Mouse (Mus musculus): ENCODE data around the gene Hilpda. TPM values are rescaled to one million over a fixed set of nuclear protein-coding genes. Genes with fewer than 3 reads are reported as not detected.

The Hilpda gene
- 47.5 and 48.4 TPM in 2 replicates for polyA plus RNA-seq (2015; fragmentation: Nextera tagmentation; extraction: Ambion mirVana)

DNA sequence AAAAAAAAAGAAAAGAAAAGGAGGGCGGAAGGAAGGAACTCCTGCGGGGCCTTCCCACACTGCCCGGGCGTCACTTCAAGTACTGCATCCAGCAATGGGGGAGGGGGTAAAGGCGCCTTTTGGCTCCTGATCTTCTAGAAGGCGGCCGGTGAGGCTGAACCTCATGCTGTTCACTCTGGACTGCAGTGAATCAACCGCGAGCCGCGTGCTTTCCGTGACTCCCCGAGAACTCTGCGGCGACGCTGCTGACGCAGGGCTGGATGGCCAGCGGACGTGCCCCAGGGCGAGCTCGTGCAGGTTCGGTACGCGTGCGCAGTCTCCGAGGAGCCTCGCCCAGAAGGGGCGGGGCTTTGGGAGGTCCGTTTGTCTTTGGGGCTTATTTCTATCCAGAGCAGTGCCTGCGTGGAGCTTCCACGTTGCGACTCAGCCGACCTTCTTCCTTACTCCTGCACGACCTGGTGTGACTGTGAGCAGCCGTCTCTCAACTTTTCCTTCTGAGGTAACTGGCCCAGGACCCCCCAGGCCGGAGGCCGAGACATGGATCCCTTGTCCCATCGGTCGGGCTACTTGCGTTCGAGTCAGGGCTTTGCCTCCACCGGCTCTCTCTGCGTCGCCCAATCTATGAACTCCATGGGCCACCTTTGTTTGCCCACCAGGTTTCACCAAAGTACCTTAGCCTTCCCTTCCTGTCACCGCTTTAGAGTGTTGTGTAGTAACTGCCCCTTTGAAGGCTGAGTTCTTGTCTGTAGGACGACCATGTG is at the start of gene Hilpda:
Hilpda (plus strand) TSS at position 177 of the 761 bp plus-strand sequence.
- H3K4me2 ChIP-seq (ENCODE audit: low read length): peak within 1 kb of the TSS; percentile 72
- H3K36me3 ChIP-seq (ENCODE audit: control insufficient read depth, insufficient read depth): no peaks in the 10 kb centered on the region
- no peaks in the 10 kb centered on the region for H3K9me3 ChIP-seq (ENCODE audit: control insufficient read depth, low read length)
- peak; percentile 99 for ATAC-seq
- peaks cover 11% of the 10 kb centered on the region for H3K4me1 ChIP-seq (replicated peaks; ENCODE audit: control insufficient read depth, insufficient read depth, low read length)
- peak within 1 kb of the TSS; percentile 73 for H3K4me3 ChIP-seq (replicated peaks; ENCODE audit: low read length)
- peak within 1 kb of the TSS; percentile 78 for H3K9ac ChIP-seq (replicated peaks; ENCODE audit: low read depth, low read length)
- H3K27ac ChIP-seq (ENCODE audit: low read length): peak within 1 kb of the TSS; percentile 16; the same call in 1 of the 2 replicates
- WGBS: under 1% methylated on average over 46 of the region's 46 CpGs
- 0 out of 2 replicates have a peak, but pooled peaks cover 2% of the 10 kb centered on the region for H3K27me3 ChIP-seq (replicated peaks; ENCODE audit: control insufficient read depth, insufficient read depth, low read length)

DNA sequence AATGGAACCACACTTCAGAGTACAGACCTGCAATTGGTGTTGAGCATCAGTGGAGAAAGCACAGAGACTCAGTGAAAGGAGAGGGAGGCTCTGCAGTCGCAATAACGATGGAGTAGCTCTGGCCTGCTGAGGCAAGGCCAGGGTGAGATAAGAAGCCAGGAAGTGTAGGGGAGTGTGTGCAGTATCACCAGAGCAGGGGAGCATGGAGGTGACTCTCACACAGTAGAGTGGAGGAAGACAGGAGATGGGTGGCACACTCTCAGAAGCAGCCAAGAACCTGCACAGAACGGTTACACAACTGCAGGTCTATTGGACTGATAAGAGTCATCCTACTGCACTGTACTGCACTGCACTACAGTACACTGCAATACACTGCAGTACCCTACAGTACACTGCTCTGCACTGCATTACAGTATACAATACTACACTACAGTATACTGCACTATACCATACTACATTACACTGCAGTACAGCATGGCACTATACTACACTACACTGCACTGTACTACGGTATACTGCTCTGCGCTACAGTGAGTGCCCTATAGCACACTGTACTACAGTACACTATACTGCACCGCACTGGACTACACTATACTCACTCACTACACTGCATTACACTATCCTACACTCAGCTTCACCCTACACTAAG is 42.9 kb upstream of the Hilpda start:
- Histone ChIP-seq H3K27me3 (replicated peaks; ENCODE audit: control insufficient read depth, insufficient read depth, low read length) (no peaks in the 10 kb centered on the region), H3K9ac (replicated peaks; ENCODE audit: low read depth, low read length) (no peak overlapping the region)
- WGBS: 91% methylated on average over 6 of the region's 6 CpGs

GRCm38 (mm10) chr6:29230386-29230785 is 41.9 kb upstream of the Hilpda start:
- Histone ChIP-seq H3K36me3 (ENCODE audit: control insufficient read depth, insufficient read depth) (no peaks in the 10 kb centered on the region), H3K4me3 (replicated peaks; ENCODE audit: low read length) (no peak overlapping the region), H3K4me2 (ENCODE audit: low read length) (no peak overlapping the region), H3K27me3 (replicated peaks; ENCODE audit: control insufficient read depth, insufficient read depth, low read length) (no peaks in the 10 kb centered on the region), H3K9me3 (ENCODE audit: control insufficient read depth, low read length) (no peaks in the 10 kb centered on the region), H3K27ac (ENCODE audit: low read length) (no peak overlapping the region), H3K9ac (replicated peaks; ENCODE audit: low read depth, low read length) (no peak overlapping the region), H3K4me1 (replicated peaks; ENCODE audit: control insufficient read depth, insufficient read depth, low read length) (no peaks in the 10 kb centered on the region)
- WGBS: 71% methylated on average over 6 of the region's 6 CpGs
- ATAC-seq: no peak

More for the DNA sequence above, 42.9 kb upstream of the Hilpda start:
- Histone ChIP-seq H3K36me3 (ENCODE audit: control insufficient read depth, insufficient read depth) (no peaks in the 10 kb centered on the region), H3K4me1 (replicated peaks; ENCODE audit: control insufficient read depth, insufficient read depth, low read length) (no peaks in the 10 kb centered on the region), H3K27ac (ENCODE audit: low read length) (no peak overlapping the region), H3K9me3 (ENCODE audit: control insufficient read depth, low read length) (no peaks in the 10 kb centered on the region), H3K4me3 (replicated peaks; ENCODE audit: low read length) (no peak overlapping the region), H3K4me2 (ENCODE audit: low read length) (no peak overlapping the region)
- no peak for ATAC-seq

GRCm38 (mm10) chr6:29231799-29232198 is 40.5 kb upstream of the Hilpda start:
- Histone ChIP-seq H3K4me2 (ENCODE audit: low read length) (no peak overlapping the region), H3K4me1 (replicated peaks; ENCODE audit: control insufficient read depth, insufficient read depth, low read length) (no peaks in the 10 kb centered on the region), H3K27ac (ENCODE audit: low read length) (no peak overlapping the region), H3K36me3 (ENCODE audit: control insufficient read depth, insufficient read depth) (no peaks in the 10 kb centered on the region), H3K4me3 (replicated peaks; ENCODE audit: low read length) (no peak overlapping the region), H3K9ac (replicated peaks; ENCODE audit: low read depth, low read length) (no peak overlapping the region), H3K9me3 (ENCODE audit: control insufficient read depth, low read length) (no peaks in the 10 kb centered on the region), H3K27me3 (replicated peaks; ENCODE audit: control insufficient read depth, insufficient read depth, low read length) (no peaks in the 10 kb centered on the region)
- ATAC-seq: no peak
- 76% methylated on average over 3 of the region's 3 CpGs for WGBS

GRCm38 (mm10) chr6:29232321-29232720 is 40.0 kb upstream of the Hilpda start:
- Histone ChIP-seq H3K27me3 (replicated peaks; ENCODE audit: control insufficient read depth, insufficient read depth, low read length) (no peaks in the 10 kb centered on the region), H3K4me1 (replicated peaks; ENCODE audit: control insufficient read depth, insufficient read depth, low read length) (no peaks in the 10 kb centered on the region), H3K9ac (replicated peaks; ENCODE audit: low read depth, low read length) (no peak overlapping the region), H3K4me3 (replicated peaks; ENCODE audit: low read length) (no peak overlapping the region), H3K4me2 (ENCODE audit: low read length) (no peak overlapping the region), H3K9me3 (ENCODE audit: control insufficient read depth, low read length) (no peaks in the 10 kb centered on the region), H3K27ac (ENCODE audit: low read length) (no peak overlapping the region), H3K36me3 (ENCODE audit: control insufficient read depth, insufficient read depth) (no peaks in the 10 kb centered on the region)
- no peak for ATAC-seq
- 83% methylated on average over 6 of the region's 6 CpGs for WGBS

- Histone ChIP-seq H3K4me3 (replicated peaks; ENCODE audit: low read length) (no peak overlapping the region), H3K4me1 (replicated peaks; ENCODE audit: control insufficient read depth, insufficient read depth, low read length) (no peaks in the 10 kb centered on the region), H3K9ac (replicated peaks; ENCODE audit: low read depth, low read length) (no peak overlapping the region), H3K27ac (ENCODE audit: low read length) (no peak overlapping the region), H3K9me3 (ENCODE audit: control insufficient read depth, low read length) (no peaks in the 10 kb centered on the region), H3K27me3 (replicated peaks; ENCODE audit: control insufficient read depth, insufficient read depth, low read length) (no peaks in the 10 kb centered on the region), H3K36me3 (ENCODE audit: control insufficient read depth, insufficient read depth) (no peaks in the 10 kb centered on the region), H3K4me2 (ENCODE audit: low read length) (no peak overlapping the region)
- 75% methylated on average over 3 of the region's 3 CpGs for WGBS
- ATAC-seq: no peak
Observed at GRCm38 (mm10) chr6:29233710-29234109, 38.6 kb upstream of the Hilpda start.

- H3K4me1 ChIP-seq (replicated peaks; ENCODE audit: control insufficient read depth, insufficient read depth, low read length): no peaks in the 10 kb centered on the region
- ATAC-seq: no peak
- no peaks in the 10 kb centered on the region for H3K9me3 ChIP-seq (ENCODE audit: control insufficient read depth, low read length)
- no peak overlapping the region for H3K4me2 ChIP-seq (ENCODE audit: low read length)
- no peaks in the 10 kb centered on the region for H3K36me3 ChIP-seq (ENCODE audit: control insufficient read depth, insufficient read depth)
- no peak overlapping the region for H3K4me3 ChIP-seq (replicated peaks; ENCODE audit: low read length)
- WGBS: 52% methylated on average over 8 of the region's 8 CpGs
- no peak overlapping the region for H3K27ac ChIP-seq (ENCODE audit: low read length)
- H3K9ac ChIP-seq (replicated peaks; ENCODE audit: low read depth, low read length): no peak overlapping the region
- H3K27me3 ChIP-seq (replicated peaks; ENCODE audit: control insufficient read depth, insufficient read depth, low read length): no peaks in the 10 kb centered on the region
Observed at GRCm38 (mm10) chr6:29234272-29234671, 38.0 kb upstream of the Hilpda start.

- no peak overlapping the region for H3K4me2 ChIP-seq (ENCODE audit: low read length)
- no peaks in the 10 kb centered on the region for H3K27me3 ChIP-seq (replicated peaks; ENCODE audit: control insufficient read depth, insufficient read depth, low read length)
- H3K36me3 ChIP-seq (ENCODE audit: control insufficient read depth, insufficient read depth): no peaks in the 10 kb centered on the region
- H3K27ac ChIP-seq (ENCODE audit: low read length): no peak overlapping the region
- no peaks in the 10 kb centered on the region for H3K9me3 ChIP-seq (ENCODE audit: control insufficient read depth, low read length)
- H3K4me3 ChIP-seq (replicated peaks; ENCODE audit: low read length): no peak overlapping the region
- ATAC-seq: no peak
- no peak overlapping the region for H3K9ac ChIP-seq (replicated peaks; ENCODE audit: low read depth, low read length)
- 25% methylated on average over 2 of the region's 2 CpGs for WGBS
- H3K4me1 ChIP-seq (replicated peaks; ENCODE audit: control insufficient read depth, insufficient read depth, low read length): no peaks in the 10 kb centered on the region
Observed at GRCm38 (mm10) chr6:29240806-29241205, 31.5 kb upstream of the Hilpda start.

DNA sequence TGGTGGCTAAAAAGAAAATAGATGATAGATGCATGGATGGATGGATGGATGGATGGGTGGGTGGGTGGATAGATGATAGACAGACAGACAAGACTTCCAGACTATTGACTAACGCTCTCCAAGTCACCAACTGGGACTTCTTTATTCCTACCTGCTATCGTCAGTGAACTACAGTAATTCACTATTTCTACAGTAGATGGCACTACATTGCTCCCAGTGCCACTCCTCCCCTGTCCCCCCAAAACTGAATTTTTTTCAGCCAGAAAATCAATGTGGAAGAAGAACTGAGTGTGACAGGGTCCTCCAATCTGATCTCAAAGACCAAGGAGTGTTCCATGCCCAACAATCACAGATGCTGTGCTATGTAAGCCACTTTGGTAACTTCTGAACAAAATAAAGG is 30.6 kb upstream of the Hilpda start:
- no peak overlapping the region for H3K27ac ChIP-seq (ENCODE audit: low read length)
- ATAC-seq: no peak
- WGBS: 49% methylated on average over 2 of the region's 2 CpGs

More for the DNA sequence above, 30.6 kb upstream of the Hilpda start:
- H3K4me3 ChIP-seq (replicated peaks; ENCODE audit: low read length): no peak overlapping the region
- no peaks in the 10 kb centered on the region for H3K4me1 ChIP-seq (replicated peaks; ENCODE audit: control insufficient read depth, insufficient read depth, low read length)
- H3K9ac ChIP-seq (replicated peaks; ENCODE audit: low read depth, low read length): no peak overlapping the region
- H3K36me3 ChIP-seq (ENCODE audit: control insufficient read depth, insufficient read depth): no peaks in the 10 kb centered on the region
- H3K4me2 ChIP-seq (ENCODE audit: low read length): no peak overlapping the region
- no peaks in the 10 kb centered on the region for H3K27me3 ChIP-seq (replicated peaks; ENCODE audit: control insufficient read depth, insufficient read depth, low read length)
- no peaks in the 10 kb centered on the region for H3K9me3 ChIP-seq (ENCODE audit: control insufficient read depth, low read length)
